Comparison of ENCODE assay signal across 10 mouse cellular contexts in the genomic region with DNA sequence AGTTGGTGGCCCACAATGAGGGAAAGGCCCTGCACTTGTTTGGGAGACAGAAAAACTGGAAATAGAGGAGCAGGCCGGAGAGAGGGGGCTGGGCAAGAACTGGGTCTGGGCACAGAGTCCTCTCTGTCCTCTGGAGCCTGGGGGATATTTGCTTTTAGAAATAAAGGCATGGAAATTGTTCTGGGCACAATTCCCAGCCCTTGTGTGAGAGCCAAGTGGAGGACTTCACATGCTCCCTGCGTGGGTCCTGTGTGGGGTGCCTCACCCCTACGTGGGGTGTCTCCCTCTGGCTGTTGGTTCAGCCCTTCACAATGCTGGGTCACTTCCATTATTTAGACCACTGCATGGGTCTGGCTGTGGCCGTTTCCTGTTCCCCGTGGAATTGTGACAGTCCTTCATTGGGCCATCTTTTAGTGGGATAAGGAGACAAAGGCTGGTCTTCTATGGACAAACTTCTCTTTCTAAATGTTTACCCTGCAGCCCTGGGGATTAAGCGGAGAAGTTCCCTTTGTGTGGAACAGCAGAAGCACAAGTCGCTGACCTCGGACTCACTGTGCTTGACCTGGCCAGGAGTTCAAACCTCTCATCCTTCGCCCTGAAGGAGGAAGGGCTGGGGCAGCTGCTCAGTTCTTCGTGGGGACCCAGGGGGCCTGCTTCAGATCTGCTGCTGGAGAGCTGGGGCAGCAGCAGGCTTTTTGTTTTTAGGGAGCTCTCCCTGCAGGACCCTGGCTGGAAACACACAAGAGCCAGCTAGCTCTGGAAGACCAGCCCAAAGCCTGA. TPM values are rescaled to one million over a fixed set of nuclear protein-coding genes. Genes with fewer than 3 reads are reported as not detected.
DNase-seq lines count a peak whose midpoint lies in the region; ATAC-seq lines count a peak whose summit lies in the region.
"Had no signal": no experiment of that assay in that cellular context is flagged by ENCODE, and none has a peak within 500 bp of the region (broad histone marks: within the 10 kb centered on the region; RNA-seq: fewer than 3 reads in every experiment).

No protein-coding gene starts in this region.

- peaks cover 80% of the 10 kb centered on the region for H3K27me3 ChIP-seq in embryonic facial prominence, embryonic 15.5 days

- H3K9ac ChIP-seq in embryonic facial prominence, embryonic 15.5 days = no peak overlapping the region

- peaks cover 30% of the 10 kb centered on the region for H3K4me1 ChIP-seq in embryonic facial prominence, embryonic 15.5 days

- H3K36me3 ChIP-seq in embryonic facial prominence, embryonic 15.5 days = no peaks in the 10 kb centered on the region

- H3K9me3 ChIP-seq in embryonic facial prominence, embryonic 15.5 days (replicated peaks) = no peaks in the 10 kb centered on the region

- no peak for ATAC-seq in cerebellum, adult (ENCODE audit: insufficient number of reproducible peaks, low FRiP score, low TSS enrichment)
- 0 out of 2 replicates have a peak, but pooled peaks have one; percentile 58 for ATAC-seq in embryonic facial prominence, embryonic 15.5 days (ENCODE audit: insufficient number of reproducible peaks, low FRiP score, low TSS enrichment, low read depth)
- ATAC-seq in megakaryocyte, adult 5-6 weeks (ENCODE audit: poor library complexity, severe bottlenecking) = no peak

- peak; percentile 17 for DNase-seq in cerebellum, adult 11 months
- peak; percentile 5 for DNase-seq in adipocyte (ENCODE audit: low spot score)
- DNase-seq in left cerebral cortex, adult 18-20 months (ENCODE audit: low spot score in 2 of 2) = peak; percentile 27 to 39
- DNase-seq in ovary, adult 18-20 months (ENCODE audit: low spot score) = no peak
- no peak for DNase-seq in kidney, adult 18-20 months

- H3K27ac ChIP-seq in embryonic facial prominence, embryonic 15.5 days (replicated peaks) = no peak overlapping the region

- 12% methylated on average over 10 of the region's 10 CpGs for WGBS in embryonic facial prominence, embryonic 15.5 days

- H3K4me2 ChIP-seq in embryonic facial prominence, embryonic 15.5 days (replicated peaks) = no peak overlapping the region

- H3K4me3 ChIP-seq in embryonic facial prominence, embryonic 15.5 days (replicated peaks) = no peak overlapping the region

RNA-seq across cellular contexts. Expression of a gene that starts 25.6 kb away (rescaled TPM):
- polyA plus RNA-seq in embryonic facial prominence, embryonic 15.5 days (2015; fragmentation: Nextera tagmentation; extraction: Ambion mirVana) = 1.8 and 3.1 TPM in 2 replicates
- total RNA-seq in left cerebral cortex, adult 18-20 months (2021) = under 1 TPM in 1 of 2 experiments, not detected in 1; 0.35 TPM
- not detected in 2 replicates for total RNA-seq in megakaryocyte, adult 5-6 weeks (2015)
- not detected in 2 replicates for total RNA-seq in megakaryocyte, adult 5-6 weeks (2017)
- polyA plus RNA-seq: heart, embryonic 14.5 days; limb, embryonic 11.5 days had no signal

RNA-seq across cellular contexts. Expression of a gene that starts 47.7 kb away (rescaled TPM):
- 3.4 and 3.7 TPM in 2 replicates for polyA plus RNA-seq in embryonic facial prominence, embryonic 15.5 days (2015; fragmentation: Nextera tagmentation; extraction: Ambion mirVana)
- 1 to 10 TPM; 1.7 to 1.9 TPM for total RNA-seq in left cerebral cortex, adult 18-20 months (2021)
- 161 and 168 TPM in 2 replicates for total RNA-seq in megakaryocyte, adult 5-6 weeks (2015)
- 230 and 238 TPM in 2 replicates for total RNA-seq in megakaryocyte, adult 5-6 weeks (2017)

Comparison
In these comparisons a context has a peak if more than half of its experiments do, and no peak if none do; other contexts are left out.
1. DNase-seq: peak in cerebellum, adult 11 months (single experiment), adipocyte (single experiment) and left cerebral cortex, adult 18-20 months (2 of 2); none in ovary, adult 18-20 months (single experiment) and kidney, adult 18-20 months (single experiment).
2. RNA of a gene that starts 47.7 kb away (total RNA-seq): 161 to 238 TPM in megakaryocyte, adult 5-6 weeks; 1.7 to 1.9 TPM in left cerebral cortex, adult 18-20 months; every median in the first group is over 10 times any median in the second.